Mouse (Mus musculus): ENCODE data around the gene Ncoa1. TPM values are rescaled to one million over a fixed set of nuclear protein-coding genes. Genes with fewer than 3 reads are reported as not detected.
"Not testable (repeated sequence)": the region's sequence is repeated elsewhere in the genome, so short reads cannot be mapped to it uniquely, and the experiment has no call there.

The Ncoa1 gene
- polyA plus RNA-seq, 1 experiment from 2014 or later, result 5.6 TPM

DNA sequence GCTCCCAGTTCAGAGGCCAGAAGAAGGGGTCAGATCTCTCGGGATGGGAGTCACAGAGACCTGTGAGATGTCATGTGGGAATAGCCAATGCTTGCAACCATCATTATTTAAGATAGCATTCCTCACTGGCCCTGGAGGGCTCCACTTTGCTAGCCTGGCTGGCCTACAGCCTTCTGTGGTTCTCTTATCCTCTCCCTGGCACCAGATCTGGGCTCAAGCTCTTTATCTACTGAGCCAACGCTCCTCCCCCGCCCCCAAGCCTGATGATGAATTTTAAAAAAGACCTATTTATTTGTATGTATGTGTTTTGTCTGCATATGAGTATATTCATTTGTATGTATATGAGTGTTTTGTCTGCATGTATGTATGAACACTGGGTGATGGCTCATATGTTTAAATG, 197.1 kb downstream of the Ncoa1 start:
- no peak for ATAC-seq (ENCODE audit: insufficient read depth, low FRiP score)
- no peaks in the 10 kb centered on the region for H3K36me3 ChIP-seq (ENCODE audit: control insufficient read depth, insufficient read depth, low read length)
- H3K9me3 ChIP-seq (replicated peaks; ENCODE audit: control insufficient read depth, low read length), result no peaks in the 10 kb centered on the region
- no peak overlapping the region for H3K4me2 ChIP-seq (ENCODE audit: low read depth, low read length)
- H3K4me3 ChIP-seq (replicated peaks; ENCODE audit: low read length), result no peak overlapping the region
- H3K4me1 ChIP-seq (ENCODE audit: control insufficient read depth, insufficient read depth, low read length), result no peaks in the 10 kb centered on the region
- H3K9ac ChIP-seq (ENCODE audit: low read length), result no peak overlapping the region
- WGBS, result 92% methylated on average over 3 of the region's 3 CpGs
- H3K27ac ChIP-seq (ENCODE audit: low read length), result no peak overlapping the region
- no peaks in the 10 kb centered on the region for H3K27me3 ChIP-seq (ENCODE audit: control insufficient read depth, insufficient read depth, low read length)

DNA sequence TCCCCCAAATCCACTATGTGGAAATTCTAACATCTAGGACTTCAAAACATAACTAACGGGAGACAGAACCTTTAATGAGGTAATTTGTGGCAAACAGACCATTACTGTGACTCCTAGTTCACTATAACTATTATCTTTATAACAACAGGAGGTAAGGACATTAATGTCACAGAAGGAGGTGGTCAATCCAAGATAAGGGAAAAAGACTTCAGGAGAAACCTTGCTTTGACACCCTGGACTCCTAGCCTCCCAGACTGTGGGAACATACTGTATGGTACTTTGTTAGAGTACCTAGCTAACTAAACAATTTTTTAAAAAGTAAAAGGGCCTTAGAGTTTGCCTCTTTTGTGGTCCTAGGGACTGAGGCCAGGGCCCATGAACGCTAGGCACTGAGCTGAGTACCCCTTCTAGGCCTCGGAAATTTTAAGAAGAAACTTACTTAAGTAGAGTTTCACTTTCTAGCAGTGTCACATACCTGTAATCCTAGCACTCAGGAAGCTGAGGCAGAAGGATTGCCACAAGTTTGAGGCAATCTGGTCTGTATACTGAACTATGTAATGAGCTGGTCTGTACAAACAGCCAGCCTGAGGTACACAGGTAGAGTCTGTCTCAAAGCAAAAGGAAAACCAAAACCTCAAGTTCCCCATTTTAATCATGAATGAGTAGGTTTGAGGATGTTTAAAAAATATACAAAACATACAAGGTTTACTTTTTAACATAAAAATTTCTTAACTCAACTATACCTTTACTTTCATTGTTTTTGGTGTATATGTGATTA, 197.8 kb downstream of the Ncoa1 start:
- no peaks in the 10 kb centered on the region for H3K9me3 ChIP-seq (replicated peaks; ENCODE audit: control insufficient read depth, low read length)
- no peak overlapping the region for H3K27ac ChIP-seq (ENCODE audit: low read length)
- ATAC-seq (ENCODE audit: insufficient read depth, low FRiP score), result no peak
- no peak overlapping the region for H3K9ac ChIP-seq (ENCODE audit: low read length)
- no peak overlapping the region for H3K4me2 ChIP-seq (ENCODE audit: low read depth, low read length)
- peaks cover 4% of the 10 kb centered on the region for H3K36me3 ChIP-seq (ENCODE audit: control insufficient read depth, insufficient read depth, low read length)
- H3K4me3 ChIP-seq (replicated peaks; ENCODE audit: low read length), result no peak overlapping the region
- H3K27me3 ChIP-seq (ENCODE audit: control insufficient read depth, insufficient read depth, low read length), result no peaks in the 10 kb centered on the region
- 88% methylated on average over 3 of the region's 3 CpGs for WGBS
- H3K4me1 ChIP-seq (ENCODE audit: control insufficient read depth, insufficient read depth, low read length), result no peaks in the 10 kb centered on the region

DNA sequence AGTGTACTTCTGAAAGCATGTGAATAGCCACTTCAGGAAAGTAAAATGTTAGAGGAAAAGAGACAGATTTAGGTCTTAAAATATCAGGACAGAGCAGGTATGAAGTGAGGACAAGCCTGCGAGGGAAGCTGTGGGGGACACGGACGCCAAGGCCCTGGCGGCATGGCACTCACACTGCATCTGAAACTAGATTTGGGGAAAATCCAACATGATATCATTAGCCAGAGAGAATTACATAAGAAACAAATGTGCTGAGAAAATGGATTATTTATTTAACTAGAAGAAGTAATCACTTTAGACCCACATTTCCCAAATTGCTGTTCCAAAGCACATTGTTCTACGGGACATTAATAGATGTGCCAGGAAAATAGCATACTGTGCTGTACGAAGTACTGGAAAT, 205.9 kb downstream of the Ncoa1 start:
- no peak for ATAC-seq (ENCODE audit: insufficient read depth, low FRiP score)

DNA sequence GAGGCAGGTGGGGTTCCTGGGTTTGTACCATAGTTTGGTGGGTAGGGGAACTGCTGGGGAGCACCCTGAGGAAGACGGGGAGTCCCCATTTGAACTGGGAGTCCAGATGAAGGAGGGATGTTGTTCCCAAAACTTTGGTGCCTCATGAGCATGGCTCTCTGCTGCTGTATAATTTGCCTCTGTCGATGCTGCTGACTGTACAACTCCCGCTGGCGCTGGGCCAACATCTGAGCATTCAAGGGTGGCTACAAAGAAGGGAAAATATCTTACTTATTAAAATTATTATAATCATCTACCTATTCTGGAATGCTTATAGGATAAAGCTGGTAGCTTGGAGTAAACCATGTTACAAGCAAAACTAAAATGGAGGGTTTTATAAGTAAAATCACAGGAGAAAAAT, 209.2 kb downstream of the Ncoa1 start:
- Histone ChIP-seq H3K9me3 (replicated peaks; ENCODE audit: control insufficient read depth, low read length) (0 out of 2 replicates have a peak, but pooled peaks cover 5% of the 10 kb centered on the region), H3K9ac (ENCODE audit: low read length) (no peak overlapping the region), H3K27ac (ENCODE audit: low read length) (no peak overlapping the region), H3K27me3 (ENCODE audit: control insufficient read depth, insufficient read depth, low read length) (no peaks in the 10 kb centered on the region), H3K4me3 (replicated peaks; ENCODE audit: low read length) (no peak overlapping the region), H3K4me2 (ENCODE audit: low read depth, low read length) (no peak overlapping the region), H3K36me3 (ENCODE audit: control insufficient read depth, insufficient read depth, low read length) (peaks cover 11% of the 10 kb centered on the region), H3K4me1 (ENCODE audit: control insufficient read depth, insufficient read depth, low read length) (no peaks in the 10 kb centered on the region)
- ATAC-seq (ENCODE audit: insufficient read depth, low FRiP score), result no peak
- WGBS, result 92% methylated on average over 4 of the region's 4 CpGs

More for the DNA sequence above, 205.9 kb downstream of the Ncoa1 start:
- Histone ChIP-seq H3K27ac (ENCODE audit: low read length) (no peak overlapping the region), H3K27me3 (ENCODE audit: control insufficient read depth, insufficient read depth, low read length) (no peaks in the 10 kb centered on the region), H3K4me2 (ENCODE audit: low read depth, low read length) (no peak overlapping the region), H3K4me3 (replicated peaks; ENCODE audit: low read length) (no peak overlapping the region), H3K9me3 (replicated peaks; ENCODE audit: control insufficient read depth, low read length) (0 out of 2 replicates have a peak, but pooled peaks cover 5% of the 10 kb centered on the region), H3K9ac (ENCODE audit: low read length) (no peak overlapping the region), H3K36me3 (ENCODE audit: control insufficient read depth, insufficient read depth, low read length) (peaks cover 18% of the 10 kb centered on the region), H3K4me1 (ENCODE audit: control insufficient read depth, insufficient read depth, low read length) (no peaks in the 10 kb centered on the region)
- 89% methylated on average over 6 of the region's 6 CpGs for WGBS

DNA sequence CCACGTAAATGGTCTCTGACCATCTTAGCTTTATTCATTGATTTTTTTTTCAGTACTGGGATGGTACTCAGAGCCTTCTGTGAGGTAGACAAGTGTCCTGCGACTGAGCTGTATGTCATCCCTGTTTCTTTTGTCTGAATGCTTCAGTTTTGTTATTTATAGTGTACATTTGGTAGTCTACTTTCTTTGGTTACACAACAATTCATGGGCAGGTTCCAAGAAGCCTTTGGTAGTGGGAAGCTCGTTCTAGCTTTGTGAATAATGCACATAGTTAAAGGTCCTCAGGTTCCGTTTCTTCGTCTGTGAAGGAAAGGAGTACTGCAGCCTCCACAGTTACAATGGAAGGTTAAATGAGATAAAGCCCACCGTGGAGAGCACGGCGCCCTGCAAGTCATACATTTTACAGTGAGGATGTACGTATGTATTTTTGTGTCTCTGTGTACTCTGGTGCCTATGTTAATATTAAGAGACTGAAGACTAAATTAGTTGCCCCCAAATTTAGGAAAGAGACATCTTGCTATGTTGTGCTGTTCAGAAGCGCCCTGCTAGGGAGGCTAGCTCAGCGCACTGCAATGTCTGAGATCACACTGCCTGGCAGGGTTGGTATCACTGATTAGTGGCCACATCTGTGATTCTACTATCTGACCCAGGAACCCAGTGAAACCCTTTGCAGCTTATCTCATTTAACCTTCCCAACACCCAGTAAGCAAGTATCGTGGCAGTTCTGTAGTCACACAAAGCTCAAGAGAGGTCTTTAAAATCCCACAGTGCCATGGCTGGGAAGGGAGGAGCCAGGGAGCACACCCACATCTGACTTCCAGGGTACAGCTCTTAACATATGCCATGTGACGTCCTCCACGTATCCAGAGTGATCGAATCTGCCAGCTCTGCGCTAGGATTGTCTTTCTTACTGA, 224.0 kb downstream of the Ncoa1 start:
- Histone ChIP-seq H3K9me3 (replicated peaks; ENCODE audit: control insufficient read depth, low read length) (no peaks in the 10 kb centered on the region), H3K4me3 (replicated peaks; ENCODE audit: low read length) (no peak overlapping the region), H3K4me2 (ENCODE audit: low read depth, low read length) (no peak overlapping the region), H3K36me3 (ENCODE audit: control insufficient read depth, insufficient read depth, low read length) (no peaks in the 10 kb centered on the region), H3K27ac (ENCODE audit: low read length) (no peak overlapping the region), H3K27me3 (ENCODE audit: control insufficient read depth, insufficient read depth, low read length) (no peaks in the 10 kb centered on the region), H3K4me1 (ENCODE audit: control insufficient read depth, insufficient read depth, low read length) (no peaks in the 10 kb centered on the region), H3K9ac (ENCODE audit: low read length) (no peak overlapping the region)
- ATAC-seq (ENCODE audit: insufficient read depth, low FRiP score), result 0 out of 2 replicates have a peak, but pooled peaks have one; percentile 21
- WGBS, result 78% methylated on average over 16 of the region's 16 CpGs

DNA sequence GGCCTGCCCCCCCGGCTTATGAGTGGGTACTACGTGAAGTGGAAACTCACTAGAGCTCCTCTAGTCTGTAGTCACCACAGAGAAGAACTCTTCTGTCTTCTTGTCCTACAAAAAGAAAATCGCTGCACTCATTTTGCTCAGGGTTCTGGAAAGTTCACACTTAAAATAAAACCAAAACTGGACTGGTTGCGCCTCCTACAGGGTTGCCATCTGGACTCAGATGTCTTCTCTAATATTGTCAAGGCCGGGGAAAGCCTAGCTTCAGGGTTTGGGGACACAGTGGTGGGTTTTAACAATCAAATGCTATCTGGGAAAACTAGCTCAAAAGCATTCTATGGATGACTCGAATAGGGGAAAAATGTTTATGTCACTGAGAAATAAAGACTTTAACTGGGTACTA, 227.2 kb downstream of the Ncoa1 start:
- no peaks in the 10 kb centered on the region for H3K4me1 ChIP-seq (ENCODE audit: control insufficient read depth, insufficient read depth, low read length)
- H3K27me3 ChIP-seq (ENCODE audit: control insufficient read depth, insufficient read depth, low read length), result no peaks in the 10 kb centered on the region
- H3K9me3 ChIP-seq (replicated peaks; ENCODE audit: control insufficient read depth, low read length), result no peaks in the 10 kb centered on the region
- no peak for ATAC-seq (ENCODE audit: insufficient read depth, low FRiP score)
- no peak overlapping the region for H3K4me2 ChIP-seq (ENCODE audit: low read depth, low read length)
- peaks cover 7% of the 10 kb centered on the region; the same call in 1 of the 2 replicates for H3K36me3 ChIP-seq (ENCODE audit: control insufficient read depth, insufficient read depth, low read length)
- H3K4me3 ChIP-seq (replicated peaks; ENCODE audit: low read length), result no peak overlapping the region
- 82% methylated on average over 6 of the region's 6 CpGs for WGBS
- H3K27ac ChIP-seq (ENCODE audit: low read length), result no peak overlapping the region
- no peak overlapping the region for H3K9ac ChIP-seq (ENCODE audit: low read length)

DNA sequence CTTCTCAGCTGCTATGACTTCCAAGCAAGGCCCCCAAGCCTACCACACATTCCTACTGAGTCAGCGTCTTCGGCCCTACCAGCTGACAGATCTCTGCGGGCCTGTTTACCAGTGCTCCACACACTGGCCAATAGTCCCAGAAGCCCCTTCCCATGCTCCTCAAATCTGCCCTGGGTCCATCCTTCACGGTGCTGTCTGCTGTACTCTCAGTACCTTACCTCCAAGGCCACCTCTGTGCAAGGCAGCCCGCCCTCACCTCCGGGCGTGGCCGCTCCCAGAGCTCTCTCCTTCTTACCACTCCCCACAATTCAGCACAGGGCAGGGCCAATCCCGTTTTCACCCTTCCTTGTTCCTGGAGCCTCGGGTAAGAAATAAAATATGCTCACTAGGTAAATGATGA, 231.2 kb downstream of the Ncoa1 start:
- Histone ChIP-seq H3K36me3 (ENCODE audit: control insufficient read depth, insufficient read depth, low read length) (peaks cover 7% of the 10 kb centered on the region; the same call in 1 of the 2 replicates), H3K4me2 (ENCODE audit: low read depth, low read length) (no peak overlapping the region), H3K27ac (ENCODE audit: low read length) (no peak overlapping the region), H3K9ac (ENCODE audit: low read length) (no peak overlapping the region), H3K4me1 (ENCODE audit: control insufficient read depth, insufficient read depth, low read length) (no peaks in the 10 kb centered on the region), H3K9me3 (replicated peaks; ENCODE audit: control insufficient read depth, low read length) (no peaks in the 10 kb centered on the region), H3K4me3 (replicated peaks; ENCODE audit: low read length) (no peak overlapping the region), H3K27me3 (ENCODE audit: control insufficient read depth, insufficient read depth, low read length) (no peaks in the 10 kb centered on the region)
- WGBS, result 74% methylated on average over 10 of the region's 10 CpGs
- peak; percentile 62; the same call in 1 of the 2 replicates for ATAC-seq (ENCODE audit: insufficient read depth, low FRiP score)

DNA sequence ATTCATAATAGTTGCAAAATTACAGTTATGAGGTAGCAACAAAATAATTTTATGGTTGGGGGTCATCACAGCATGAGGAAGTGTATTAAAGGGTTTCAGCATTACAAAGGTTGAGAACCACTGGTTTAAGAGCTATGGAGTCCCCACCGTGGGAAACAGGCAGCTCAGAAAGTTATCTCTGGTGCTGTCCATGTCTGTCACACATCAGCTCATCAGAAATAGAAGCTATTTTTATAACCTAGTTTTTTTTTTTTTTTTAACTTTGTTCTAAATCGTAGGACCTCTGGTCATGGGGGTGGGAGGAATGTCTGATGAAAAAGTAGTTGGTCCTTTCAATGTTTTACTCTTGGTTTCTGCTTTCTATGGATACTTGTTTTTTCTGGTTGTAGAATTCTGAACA, 233.2 kb downstream of the Ncoa1 start:
- H3K36me3 ChIP-seq (ENCODE audit: control insufficient read depth, insufficient read depth, low read length), result peaks cover 7% of the 10 kb centered on the region; the same call in 1 of the 2 replicates
- no peak overlapping the region for H3K9ac ChIP-seq (ENCODE audit: low read length)
- ATAC-seq (ENCODE audit: insufficient read depth, low FRiP score), result no peak
- H3K4me1 ChIP-seq (ENCODE audit: control insufficient read depth, insufficient read depth, low read length), result no peaks in the 10 kb centered on the region
- no peaks in the 10 kb centered on the region for H3K27me3 ChIP-seq (ENCODE audit: control insufficient read depth, insufficient read depth, low read length)
- WGBS, result 74% methylated on average over 2 of the region's 2 CpGs
- no peak overlapping the region for H3K4me2 ChIP-seq (ENCODE audit: low read depth, low read length)
- no peaks in the 10 kb centered on the region for H3K9me3 ChIP-seq (replicated peaks; ENCODE audit: control insufficient read depth, low read length)
- H3K27ac ChIP-seq (ENCODE audit: low read length), result no peak overlapping the region
- no peak overlapping the region for H3K4me3 ChIP-seq (replicated peaks; ENCODE audit: low read length)

DNA sequence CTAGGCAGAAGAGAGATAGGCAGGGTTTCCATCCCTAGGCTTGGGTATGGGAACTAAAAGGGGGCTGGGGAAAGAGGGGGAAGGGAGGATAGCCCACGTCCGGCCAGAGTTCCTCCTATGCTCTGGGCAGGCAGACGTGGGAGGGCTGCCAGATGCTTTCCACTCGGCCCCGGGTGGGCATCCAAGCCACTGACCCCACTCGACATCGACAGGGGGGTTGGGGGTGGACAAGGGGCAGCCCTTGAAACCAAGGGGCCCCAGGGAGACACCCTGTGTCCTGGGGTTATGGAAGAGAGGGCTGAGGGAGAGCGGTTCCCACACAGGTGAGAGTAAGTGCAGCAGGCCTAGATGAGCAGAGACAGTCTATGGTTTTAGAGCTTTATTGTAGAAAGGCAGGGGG, 236.7 kb downstream of the Ncoa1 start:
- H3K27me3 ChIP-seq (ENCODE audit: control insufficient read depth, insufficient read depth, low read length); H3K4me3 ChIP-seq (replicated peaks; ENCODE audit: low read length); ATAC-seq (ENCODE audit: insufficient read depth, low FRiP score); H3K36me3 ChIP-seq (ENCODE audit: control insufficient read depth, insufficient read depth, low read length); H3K4me2 ChIP-seq (ENCODE audit: low read depth, low read length); H3K9ac ChIP-seq (ENCODE audit: low read length); H3K27ac ChIP-seq (ENCODE audit: low read length); H3K9me3 ChIP-seq (replicated peaks; ENCODE audit: control insufficient read depth, low read length); H3K4me1 ChIP-seq (ENCODE audit: control insufficient read depth, insufficient read depth, low read length): not testable (repeated sequence)
- 62% methylated on average over 8 of the region's 8 CpGs for WGBS
